Mouse (Mus musculus) forelimb bud, embryonic 11.5 days (tissue): ENCODE measurements around the gene Cacna1h.

Experiments
- DNase-seq: peaks from one replicate; pipeline ENCODE4 v3.0.0-alpha.2; 2012; ENCODE audit warnings: low read depth, low spot score

Gene Cacna1h

GRCm38 (mm10) chr17:25433617-25434606 lies at the start of gene Cacna1h:
TSS of gene Cacna1h (minus strand) at chr17:25433783.
- peak; percentile 80 for DNase-seq

- DNase-seq: no peak
Observed at GRCm38 (mm10) chr17:25482092-25482491, 48.5 kb upstream of the Cacna1h start.

GRCm38 (mm10) chr17:25480820-25481219 lies 47.2 kb upstream of the Cacna1h start:
- DNase-seq: no peak

GRCm38 (mm10) chr17:25480152-25480551 lies 46.6 kb upstream of the Cacna1h start:
- DNase-seq: no peak

- peak; percentile 83 for DNase-seq
Observed at GRCm38 (mm10) chr17:25475946-25476744, 42.6 kb upstream of the Cacna1h start.

- DNase-seq: peak; percentile 80
Observed at GRCm38 (mm10) chr17:25474330-25475077, 40.9 kb upstream of the Cacna1h start.

GRCm38 (mm10) chr17:25472044-25472443 lies 38.5 kb upstream of the Cacna1h start:
- no peak for DNase-seq

- DNase-seq: no peak
Observed at GRCm38 (mm10) chr17:25471418-25471817, 37.8 kb upstream of the Cacna1h start.

GRCm38 (mm10) chr17:25469798-25470197 lies 36.2 kb upstream of the Cacna1h start:
- peak; percentile 76 for DNase-seq

GRCm38 (mm10) chr17:25468301-25468700 lies 34.7 kb upstream of the Cacna1h start:
- no peak for DNase-seq

- DNase-seq: no peak
Observed at GRCm38 (mm10) chr17:25467781-25468180, 34.2 kb upstream of the Cacna1h start.

- DNase-seq: no peak
Observed at GRCm38 (mm10) chr17:25466257-25466656, 32.7 kb upstream of the Cacna1h start.

GRCm38 (mm10) chr17:25464091-25464490 lies 30.5 kb upstream of the Cacna1h start:
- no peak for DNase-seq

- DNase-seq: no peak
Observed at GRCm38 (mm10) chr17:25463326-25463945, 29.9 kb upstream of the Cacna1h start.

GRCm38 (mm10) chr17:25462236-25462875 lies 28.8 kb upstream of the Cacna1h start:
- peak; percentile 65 for DNase-seq

- no peak for DNase-seq
Observed at GRCm38 (mm10) chr17:25456540-25456939, 23.0 kb upstream of the Cacna1h start.

- DNase-seq: no peak
Observed at GRCm38 (mm10) chr17:25454272-25454671, 20.7 kb upstream of the Cacna1h start, which contains the start of gene Tekt4. TSS of gene Tekt4 (plus strand) at chr17:25454615.

GRCm38 (mm10) chr17:25452246-25452965 lies 18.8 kb upstream of the Cacna1h start:
- DNase-seq: no peak

- no peak for DNase-seq
Observed at GRCm38 (mm10) chr17:25450329-25450728, 16.7 kb upstream of the Cacna1h start.

GRCm38 (mm10) chr17:25447865-25448264 lies 14.3 kb upstream of the Cacna1h start:
- no peak for DNase-seq
